Mouse (Mus musculus) spleen, postnatal 4 days (tissue): ENCODE measurements at regions not wholly inside any gene's neighbourhood (a gene's known extent, or its start where the extent isn't known, plus 50 kb on each side); places are given as distances from the start of the nearest gene placed in this dataset.

Experiments
- DNase-seq, 2 experiments: peaks; one replicate each; pipeline ENCODE4 v3.0.0; 2022; ENCODE audit warnings: low spot score in 2 of 2

DNA sequence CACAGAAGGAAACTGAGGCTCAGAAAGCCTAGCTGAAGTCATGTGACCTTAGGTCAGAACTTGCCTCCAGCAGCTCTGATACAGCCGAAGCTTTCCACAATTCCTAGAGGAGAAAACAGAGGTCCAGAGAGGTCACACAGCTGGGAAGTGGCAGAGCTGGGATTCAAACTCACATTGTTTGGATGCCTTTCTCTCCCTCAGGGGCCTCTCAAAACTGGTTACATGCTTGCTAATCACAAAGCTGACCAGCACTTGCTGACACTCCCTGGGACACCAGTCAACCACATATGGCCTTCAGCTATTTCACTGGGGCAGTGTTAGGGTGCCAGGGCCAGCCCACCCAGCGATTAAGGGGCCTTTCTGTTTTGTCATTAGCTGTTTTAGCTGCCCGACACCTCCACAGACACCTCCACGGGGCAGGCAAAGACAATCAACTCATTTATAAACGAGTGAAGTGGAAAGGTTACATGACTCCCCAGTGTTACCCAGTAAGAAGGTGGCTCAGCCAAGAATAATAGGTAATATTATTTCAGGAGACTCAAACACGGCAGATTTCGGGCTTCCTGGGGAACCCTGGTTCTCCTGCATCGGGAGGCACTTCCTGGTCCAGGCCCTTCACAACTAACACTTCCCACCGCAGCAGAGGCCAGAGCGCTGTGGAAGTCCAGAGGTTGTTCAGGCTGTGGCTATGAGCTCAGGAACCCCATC lies 71.4 kb downstream of the 2410131K14Rik start:
- DNase-seq, result no peak

DNA sequence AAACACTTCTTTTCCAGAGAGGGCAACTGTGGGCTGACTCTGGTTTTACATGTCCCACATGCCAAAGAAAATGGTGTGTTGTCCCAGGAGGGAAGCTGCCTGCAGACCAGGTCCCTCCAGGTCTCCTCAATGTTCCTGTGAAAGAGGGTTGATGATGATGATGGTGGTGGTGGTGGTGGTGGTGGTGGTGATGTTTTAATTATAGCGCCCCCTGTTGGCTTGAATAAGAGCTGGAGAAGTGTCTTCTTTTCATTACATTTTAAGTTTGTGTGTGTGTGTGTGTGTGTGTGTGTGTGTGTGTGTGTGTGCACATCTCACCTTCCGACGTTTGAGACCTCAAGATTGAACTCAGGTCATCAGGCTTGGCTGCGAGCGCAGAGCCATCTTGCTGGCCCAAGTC lies 73.0 kb downstream of the 2410131K14Rik start:
- DNase-seq, result no peak

DNA sequence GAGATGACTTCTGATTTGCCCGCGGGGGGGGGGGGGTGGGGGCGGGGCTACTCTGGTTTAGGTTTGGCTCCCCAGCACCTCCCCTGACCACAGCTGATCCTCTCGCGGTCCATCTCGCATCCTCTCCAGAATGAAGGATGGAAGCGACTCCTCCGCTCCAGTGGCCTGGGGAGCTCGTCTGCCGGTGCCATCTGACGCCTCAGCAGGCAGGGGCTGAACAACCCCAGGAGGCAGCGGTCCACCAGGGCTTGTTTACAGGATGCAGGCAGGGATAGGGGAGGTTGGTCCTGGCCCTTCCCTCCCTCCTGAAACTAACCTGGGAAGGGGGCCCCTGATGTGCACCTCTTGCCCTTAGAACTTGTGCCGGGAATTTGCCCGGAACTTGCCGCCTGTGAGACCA lies 73.9 kb downstream of the 2410131K14Rik start:
- no peak for DNase-seq

DNA sequence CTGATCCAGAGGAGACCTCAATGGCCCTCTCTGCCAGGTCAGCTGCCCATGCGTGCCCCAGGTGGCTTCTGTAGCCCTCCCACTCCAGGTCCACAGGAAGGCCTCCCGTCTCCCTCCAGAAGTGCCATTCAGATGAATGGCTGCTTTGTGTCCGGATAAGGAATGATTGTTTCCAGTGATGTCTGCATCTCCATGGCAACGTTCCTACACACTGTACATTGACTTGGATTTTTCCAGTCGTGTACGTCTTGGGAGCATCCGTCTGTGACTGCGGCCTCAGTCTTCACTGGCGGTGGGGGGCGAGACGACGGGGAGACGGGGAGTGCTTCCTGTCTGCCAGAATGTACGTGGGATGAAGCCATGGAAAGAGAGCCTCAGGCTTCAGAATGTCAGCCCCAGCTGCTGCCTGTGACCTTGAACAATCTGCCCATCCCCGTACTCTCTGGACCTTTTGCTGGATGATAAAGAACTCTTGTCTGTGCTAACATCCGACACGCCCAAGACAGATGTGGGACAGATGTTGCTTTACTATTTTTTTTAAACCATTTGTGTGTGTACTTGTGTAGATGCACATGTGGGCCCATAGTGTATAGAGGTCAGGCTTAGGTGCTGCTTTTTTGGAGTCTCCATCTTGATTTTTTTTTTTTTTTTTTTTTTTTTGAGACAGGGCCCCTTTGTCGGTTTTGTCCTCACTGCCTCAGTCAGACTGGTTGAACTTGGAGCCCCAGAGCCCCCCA lies 76.9 kb downstream of the 2410131K14Rik start:
- no peak for DNase-seq

DNA sequence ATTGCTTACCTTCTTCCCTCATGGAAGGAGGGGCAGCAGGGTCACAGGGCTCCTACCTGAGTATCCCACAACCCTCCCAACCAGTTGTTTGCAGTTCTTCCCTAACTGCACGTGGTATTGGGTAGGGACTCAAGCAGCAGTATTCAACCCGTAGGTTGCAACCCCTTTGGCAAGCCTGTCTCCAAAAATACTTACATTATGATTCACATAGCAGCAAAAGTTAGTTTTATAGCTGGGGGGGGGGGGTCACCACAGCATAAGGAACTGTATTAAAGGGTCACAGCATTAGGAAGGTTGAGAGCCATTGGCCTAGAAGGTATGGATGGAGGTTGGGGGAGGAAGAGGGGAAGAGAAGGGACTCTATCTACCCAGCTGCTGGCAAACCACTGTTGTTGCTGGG lies 78.1 kb downstream of the 2410131K14Rik start:
- no peak for DNase-seq

DNA sequence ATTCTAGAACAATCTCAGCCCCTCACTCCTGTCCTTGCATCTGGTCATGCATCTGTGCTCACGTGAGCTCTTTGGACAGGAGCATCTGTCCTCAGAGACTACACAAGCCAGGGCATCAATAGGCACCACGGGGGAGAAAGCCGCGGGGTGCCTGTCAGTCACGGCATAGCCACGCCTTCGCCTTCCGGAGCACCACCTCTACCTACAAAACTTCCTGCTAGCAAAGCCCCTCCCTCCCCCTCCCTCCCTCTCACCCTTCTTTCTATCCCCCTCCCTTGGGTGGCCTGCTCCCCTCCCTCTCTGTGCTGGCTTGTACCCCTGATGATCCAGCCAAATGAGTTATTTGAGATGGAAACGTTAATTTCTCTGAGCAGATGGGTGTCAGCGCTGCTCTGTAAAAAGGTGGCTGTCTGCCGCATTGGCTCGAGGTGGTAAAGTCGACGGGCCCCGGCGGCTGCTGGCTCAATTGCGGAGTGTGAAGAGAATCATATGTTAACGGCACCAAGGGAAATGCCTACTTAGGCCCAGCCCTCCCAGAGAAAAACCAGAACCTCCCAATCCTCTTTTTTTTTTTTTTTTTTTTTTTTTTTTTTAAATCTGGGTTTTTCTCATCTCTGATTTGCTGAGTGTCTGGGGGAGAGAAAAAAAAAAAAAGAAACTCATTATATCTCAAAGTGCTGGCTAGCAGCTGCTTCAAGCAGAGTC lies 82.0 kb downstream of the 2410131K14Rik start:
- DNase-seq, result no peak

DNA sequence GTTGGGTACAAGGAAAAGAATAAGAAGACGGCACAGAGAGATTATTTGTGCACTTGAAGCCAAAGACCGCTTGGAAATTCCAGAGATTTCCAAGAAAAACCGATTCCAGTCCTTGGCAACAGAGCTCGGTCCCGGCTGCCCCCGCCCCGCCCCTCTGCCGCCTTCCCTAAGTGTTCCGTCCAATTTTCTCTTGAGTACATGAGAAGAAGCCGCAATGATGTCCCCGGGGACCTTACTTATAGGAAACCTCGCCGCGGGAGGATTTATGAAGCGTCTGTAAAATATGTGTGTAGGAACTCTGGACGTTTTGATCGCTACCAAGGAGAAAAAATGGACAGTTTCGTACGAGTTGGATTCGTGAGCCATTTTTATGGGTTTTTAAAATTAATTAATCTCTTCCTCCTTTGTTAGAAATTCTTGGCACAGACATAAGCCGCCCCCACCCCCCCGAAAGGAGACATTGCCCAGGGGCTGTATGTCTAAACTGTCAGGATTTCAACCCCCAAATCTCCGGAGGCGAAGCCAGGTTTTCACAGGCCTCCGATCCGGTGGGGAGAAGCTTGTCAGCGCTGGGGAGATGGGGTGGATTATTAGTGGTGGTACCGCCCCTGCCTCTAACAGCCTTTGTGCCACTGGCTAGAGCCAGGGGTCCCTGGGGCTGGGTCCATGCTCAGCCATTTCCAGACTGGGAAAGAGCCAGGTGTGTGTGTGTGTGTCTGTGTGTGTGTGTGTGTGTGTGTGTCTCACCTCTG lies 83.1 kb downstream of the 2410131K14Rik start:
- DNase-seq, result no peak

DNA sequence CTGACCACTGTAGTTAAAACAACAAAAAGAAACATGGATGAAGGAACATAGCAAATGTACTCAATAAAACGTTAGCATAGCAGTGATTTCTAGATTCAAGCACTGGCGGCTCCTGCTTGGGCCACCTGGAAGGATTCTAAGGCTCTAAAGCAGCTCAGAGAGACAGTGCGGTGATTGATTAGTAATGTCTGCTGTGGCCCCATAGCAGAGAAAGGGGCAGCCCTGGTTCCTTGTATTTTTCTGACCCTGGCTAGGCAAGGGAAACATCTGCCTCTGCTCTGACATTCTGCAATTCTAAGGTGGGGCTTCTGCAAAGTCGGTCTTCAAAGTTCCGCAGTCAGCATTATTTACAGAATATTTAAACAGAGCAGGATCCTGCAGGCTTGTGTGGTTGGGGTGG lies 84.1 kb downstream of the 2410131K14Rik start:
- DNase-seq, result no peak

DNA sequence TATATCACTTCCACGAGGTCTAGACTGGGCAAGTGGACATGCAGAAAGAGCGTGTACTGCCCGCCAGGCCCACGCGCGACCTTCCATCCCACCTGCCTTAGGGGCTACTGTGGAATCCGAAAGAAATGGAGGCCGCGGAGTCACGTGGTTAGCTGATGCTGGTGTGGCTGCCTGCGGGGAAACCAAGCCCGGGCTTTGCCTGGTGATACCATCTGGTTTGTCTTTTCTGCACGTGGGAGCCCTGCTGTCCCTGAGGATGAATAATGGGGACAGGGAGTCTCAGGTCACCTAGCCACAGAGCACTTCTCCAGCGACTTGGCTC lies 86.2 kb downstream of the 2410131K14Rik start:
- DNase-seq, result no peak

DNA sequence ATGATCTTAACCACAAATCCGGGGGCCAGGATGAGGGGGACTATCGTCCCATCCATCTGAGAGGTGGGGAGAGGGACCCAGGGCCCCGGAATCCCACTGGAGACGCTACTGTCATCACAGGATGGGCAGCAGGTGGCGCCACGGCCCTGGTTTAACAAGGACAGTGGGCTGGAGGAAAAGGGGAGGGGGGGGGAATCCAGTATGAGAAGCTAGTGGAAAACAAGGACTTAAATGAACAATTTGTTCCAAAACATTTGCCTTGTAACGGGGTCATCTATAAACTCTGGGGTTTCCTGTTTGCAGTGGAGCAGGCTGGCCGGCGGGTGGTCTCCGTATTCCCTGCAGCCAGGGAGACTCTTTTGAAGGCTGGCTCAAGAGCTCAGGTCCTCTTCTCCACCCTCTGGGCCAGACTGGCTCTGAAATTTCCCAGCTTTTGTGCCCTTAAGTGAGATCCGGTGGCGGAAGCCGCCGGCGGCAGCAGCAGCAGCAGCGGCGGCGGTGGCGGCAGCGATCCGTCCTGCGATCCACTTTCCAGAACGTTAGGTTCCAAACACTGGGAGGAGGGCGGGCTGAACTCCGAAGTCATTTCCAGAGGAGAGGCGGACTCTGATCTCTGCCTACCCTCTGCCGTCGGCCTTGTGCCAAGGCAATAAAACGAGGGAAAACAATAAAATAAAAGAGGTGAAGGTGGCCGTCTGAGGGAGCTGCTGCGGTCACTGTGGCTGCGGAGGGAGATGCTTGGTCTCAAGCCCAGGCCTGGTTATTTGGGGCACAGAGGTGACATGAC lies 86.8 kb downstream of the 2410131K14Rik start:
- peak; percentile 52 to 81 for DNase-seq

DNA sequence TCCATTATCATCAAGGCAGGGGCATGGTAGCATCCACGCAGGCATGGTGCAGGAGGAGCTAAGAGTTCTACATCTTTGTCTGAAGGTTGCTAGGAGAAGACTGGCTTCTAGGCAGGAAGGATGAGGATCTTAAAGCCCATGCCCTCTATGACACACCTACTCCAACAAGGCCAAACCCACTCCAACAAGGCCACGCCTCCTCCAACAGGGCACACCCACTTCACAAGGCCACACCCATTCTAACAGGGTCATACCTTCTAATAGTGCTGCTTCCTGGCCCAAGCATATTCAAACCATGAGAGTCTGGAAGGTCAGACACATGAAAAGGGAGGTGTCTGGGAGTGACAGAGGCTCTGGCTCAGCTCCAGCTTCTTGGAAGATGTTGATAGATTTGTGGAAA lies 89.0 kb downstream of the 2410131K14Rik start:
- DNase-seq, result no peak

DNA sequence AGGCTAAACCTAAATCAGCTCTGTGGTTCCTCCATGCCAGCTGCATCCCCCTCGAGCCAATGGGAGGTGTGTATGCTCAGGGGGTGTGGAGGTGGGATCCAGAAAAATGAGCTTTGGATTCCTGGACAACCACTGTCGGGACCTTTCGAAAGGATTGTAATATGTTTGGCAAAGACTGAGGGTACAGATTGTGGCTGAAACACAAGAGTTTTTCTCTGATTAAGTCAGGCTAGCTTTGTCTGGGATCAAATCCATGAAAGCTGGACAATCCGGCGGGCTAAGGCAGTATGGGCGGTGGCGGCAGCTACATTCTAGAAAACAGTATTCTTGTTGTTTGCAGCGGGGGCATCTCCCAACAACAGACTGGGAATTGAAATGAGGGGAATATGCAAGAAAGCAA lies 93.2 kb downstream of the 2410131K14Rik start:
- no peak for DNase-seq

DNA sequence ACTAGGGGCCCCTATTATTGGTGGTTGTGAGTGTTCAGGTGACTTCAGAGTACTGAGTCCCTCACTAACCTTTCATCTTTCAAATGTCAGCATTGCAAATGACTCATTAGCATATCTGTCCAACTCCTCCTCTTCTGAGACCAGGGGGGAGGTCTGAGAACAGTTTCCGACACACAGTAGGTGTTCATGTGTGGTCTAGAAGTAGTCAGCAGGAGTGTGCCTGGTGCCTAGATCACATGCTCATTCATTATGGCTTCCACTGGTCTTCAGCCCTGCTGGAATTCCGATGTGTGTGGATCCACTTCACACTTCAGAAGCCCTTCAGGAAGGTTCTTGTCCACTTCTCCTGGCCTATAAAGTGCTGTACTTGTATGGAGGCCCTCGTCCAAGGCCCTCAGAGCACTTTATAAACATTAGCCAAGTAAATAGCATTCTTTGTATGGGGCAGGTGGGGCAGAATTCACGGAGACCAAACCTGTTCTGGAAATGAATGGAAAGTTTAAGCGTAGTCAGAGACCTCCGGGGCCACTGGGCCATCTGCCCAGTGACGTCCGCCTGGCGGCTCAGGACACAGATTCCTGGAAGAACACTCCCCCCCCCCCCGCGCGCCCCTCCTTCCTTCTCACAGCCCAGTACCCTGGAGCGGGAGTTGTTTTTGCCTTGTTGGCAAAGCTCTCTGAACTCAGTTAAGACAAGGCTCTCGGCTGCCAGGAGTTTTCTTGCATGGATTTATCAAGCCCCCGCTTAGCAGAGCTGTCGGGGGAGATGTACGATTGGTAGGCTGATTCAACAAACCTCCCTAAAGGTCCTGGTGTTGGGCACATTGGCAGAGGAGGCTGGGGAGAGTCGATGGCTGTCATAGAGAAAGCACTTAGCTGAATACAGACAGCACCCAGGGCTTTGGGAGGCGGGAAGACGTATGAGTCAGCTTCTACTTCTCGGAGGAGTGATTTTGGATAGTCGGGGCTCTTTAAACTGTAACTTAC lies 94.9 kb downstream of the 2410131K14Rik start:
- no peak for DNase-seq

DNA sequence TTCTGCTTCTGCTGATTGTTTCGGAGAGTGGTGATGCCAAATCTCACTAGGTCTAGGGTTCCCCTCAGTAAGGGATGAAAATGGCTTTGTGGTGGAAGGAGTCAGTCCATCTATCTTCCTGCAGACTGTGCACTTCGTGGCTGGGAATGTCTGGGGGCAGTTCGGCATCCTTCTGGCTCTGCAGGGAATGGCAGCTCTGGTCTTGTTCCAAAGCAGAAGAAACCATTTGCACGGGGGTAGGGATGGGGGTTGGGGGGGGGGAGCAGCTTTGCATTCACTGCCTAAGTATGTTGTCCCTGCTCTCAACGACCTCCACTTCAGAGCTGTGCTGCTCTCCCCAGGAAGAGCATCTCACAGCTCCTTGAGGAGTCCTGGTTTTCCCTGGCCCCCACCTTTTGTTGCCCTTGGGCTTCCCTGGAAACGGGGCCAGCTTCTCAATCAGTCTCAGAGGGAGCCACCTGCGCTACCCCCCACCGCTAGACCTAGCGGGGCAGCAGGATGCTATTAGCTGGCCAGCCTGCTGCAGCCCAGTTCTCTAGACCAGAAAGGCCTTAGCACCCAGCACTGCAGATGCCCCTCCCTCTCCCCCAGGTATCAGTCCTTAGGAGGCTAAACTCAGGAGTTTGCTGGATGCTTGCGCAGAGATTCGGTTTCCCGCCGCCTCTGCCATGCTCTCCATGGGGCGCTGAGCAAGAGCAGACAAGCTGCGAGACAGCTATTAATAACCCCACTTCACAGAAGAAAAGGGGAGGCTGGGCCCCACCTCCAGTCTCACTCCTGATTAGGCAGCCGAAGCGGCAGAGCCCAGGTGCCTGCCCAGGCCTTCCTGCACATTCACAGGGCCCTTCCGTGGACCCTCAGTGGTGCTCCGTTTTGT lies 98.7 kb downstream of the 2410131K14Rik start:
- DNase-seq, result no peak

DNA sequence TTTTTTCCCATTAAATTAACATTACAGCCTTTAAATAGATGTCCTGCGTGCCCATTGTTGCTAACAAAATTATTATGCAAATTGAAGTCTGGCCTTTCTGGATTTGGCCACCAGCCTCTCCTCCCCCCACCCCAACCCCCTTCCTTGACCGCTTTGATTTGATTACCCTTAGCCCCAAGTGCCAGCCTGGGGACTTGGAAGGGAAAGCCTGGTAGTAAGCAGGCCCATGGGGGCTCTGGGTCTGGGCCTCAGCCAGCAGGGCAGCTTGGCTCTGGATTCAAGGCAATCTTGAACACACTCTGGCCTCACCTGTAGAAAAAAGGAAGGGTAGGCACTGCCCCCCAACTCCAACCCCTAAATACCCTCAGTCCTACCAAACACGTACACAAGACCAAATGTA lies 100.2 kb downstream of the 2410131K14Rik start:
- no peak for DNase-seq

DNA sequence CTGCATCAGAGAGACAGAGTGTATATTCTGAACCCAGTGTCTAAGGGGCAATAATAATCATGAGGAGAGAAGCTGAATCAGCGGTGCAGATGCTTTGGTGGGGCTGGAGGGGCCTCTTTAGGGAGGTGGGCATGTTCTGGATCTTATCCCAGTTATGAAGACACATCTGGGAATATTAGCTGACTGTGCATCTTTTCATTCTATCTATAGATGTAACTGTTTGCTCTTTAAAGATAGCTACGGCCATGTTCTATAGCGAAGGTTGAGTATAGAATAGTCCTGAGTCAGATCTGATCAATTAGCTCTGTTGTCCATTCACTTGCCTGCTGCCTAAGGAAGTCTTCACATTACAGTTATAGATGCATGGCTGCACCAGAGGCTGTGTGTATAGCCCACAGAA lies 104.0 kb downstream of the 2410131K14Rik start:
- no peak for DNase-seq

DNA sequence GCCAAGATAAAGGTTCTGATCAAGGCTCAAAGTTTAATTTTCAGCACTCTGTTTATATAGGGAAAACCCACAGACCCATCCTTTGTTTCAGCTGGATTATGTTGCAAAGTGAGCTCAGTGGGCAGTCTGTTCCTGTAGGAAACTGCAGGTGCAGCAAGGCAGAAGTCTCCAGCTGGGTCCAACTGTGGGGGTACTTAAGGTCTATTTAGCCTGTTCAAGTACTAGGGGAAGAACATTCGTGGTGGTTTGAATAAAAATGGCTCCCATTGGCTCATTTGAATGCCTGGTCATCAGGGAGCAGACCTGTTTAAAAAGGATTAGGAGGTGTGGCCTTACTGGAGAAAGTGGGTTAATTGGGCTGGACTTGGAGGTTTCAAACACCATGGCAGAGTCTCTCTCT lies 106.3 kb downstream of the 2410131K14Rik start:
- no peak for DNase-seq

DNA sequence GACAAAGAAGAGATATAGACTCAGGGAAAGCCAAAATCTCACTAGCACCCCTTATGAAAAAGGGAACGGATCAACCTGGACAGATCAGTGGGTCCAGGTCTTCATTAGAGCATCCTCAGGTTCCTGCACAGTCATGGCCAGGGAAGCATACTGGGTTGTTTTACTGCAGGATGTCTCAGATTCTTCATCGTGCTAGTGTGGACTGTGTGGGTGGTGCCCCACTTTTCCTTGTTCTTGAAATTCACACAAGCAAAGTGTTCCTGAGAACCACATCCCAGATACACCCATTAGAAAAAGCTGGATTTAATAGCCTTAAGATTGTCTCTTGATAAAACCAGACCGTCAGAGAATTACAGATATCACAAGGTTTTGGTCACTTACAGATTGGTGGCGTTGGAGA lies 107.1 kb downstream of the 2410131K14Rik start:
- no peak for DNase-seq

DNA sequence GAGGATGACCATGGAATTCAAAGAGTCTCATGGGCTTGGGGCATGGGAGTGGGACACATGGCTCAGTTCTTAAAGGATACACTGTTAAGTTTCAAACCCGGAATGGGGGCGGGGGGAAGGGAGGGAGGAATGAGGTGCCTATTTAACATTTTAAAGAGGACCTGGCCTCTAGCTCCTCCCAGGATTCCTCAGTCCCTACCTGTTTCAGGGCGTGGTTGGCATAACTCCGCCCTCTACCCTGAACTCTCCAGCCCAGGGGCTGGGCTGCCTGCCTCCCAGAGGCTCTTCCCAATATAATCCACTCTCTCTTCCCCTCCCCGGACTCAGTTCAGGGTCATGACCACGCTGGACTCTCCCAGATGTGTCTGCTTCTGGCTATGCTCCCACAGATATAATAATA lies 108.0 kb downstream of the 2410131K14Rik start:
- DNase-seq, result no peak
